Mouse (Mus musculus): Measurements from ENCODE around the gene Uck2. TPM values are rescaled to one million over a fixed set of nuclear protein-coding genes. Genes with fewer than 3 reads are reported as not detected.
A peak's percentile ranks its signal among the peaks of the same experiment; 100 is the strongest.

Uck2 gene
- polyA plus RNA-seq, 1 experiment = 107 TPM

GRCm38 (mm10) chr1:167240361-167240760 is 44.8 kb downstream of the Uck2 start:
- 83% methylated on average over 5 of the region's 5 CpGs for WGBS
- TF ChIP-seq POLR2A (IDR thresholded peaks at IDR 0.05; ENCODE audit: control insufficient read depth, extremely low read depth, insufficient read depth, low read length, poor library complexity) (no peak), CTCF (IDR thresholded peaks at IDR 0.05; ENCODE audit: borderline replicate concordance, control insufficient read depth, extremely low read depth, insufficient read depth, low read length, poor library complexity) (no peak)
- Histone ChIP-seq H3K27me3 (ENCODE audit: control insufficient read depth, insufficient read depth, low read length) (no peaks in the 10 kb centered on the region), H3K36me3 (ENCODE audit: control insufficient read depth, insufficient read depth, low read length) (peaks cover 10% of the 10 kb centered on the region), H3K27ac (ENCODE audit: control insufficient read depth, insufficient read depth, low read length) (no peak overlapping the region), H3K4me1 (replicated peaks; ENCODE audit: control insufficient read depth, insufficient read depth, low read length) (peaks cover 59% of the 10 kb centered on the region), H3K4me3 (ENCODE audit: control insufficient read depth, insufficient read depth, low read length) (no peak overlapping the region)
- DNase-seq = no peak

- TF ChIP-seq CTCF (IDR thresholded peaks at IDR 0.05; ENCODE audit: borderline replicate concordance, control insufficient read depth, extremely low read depth, insufficient read depth, low read length, poor library complexity) (no peak), POLR2A (IDR thresholded peaks at IDR 0.05; ENCODE audit: control insufficient read depth, extremely low read depth, insufficient read depth, low read length, poor library complexity) (no peak)
- H3K4me3 ChIP-seq (ENCODE audit: control insufficient read depth, insufficient read depth, low read length) = no peak overlapping the region
Measured at GRCm38 (mm10) chr1:167239916-167240315, 45.2 kb downstream of the Uck2 start.

GRCm38 (mm10) chr1:167237798-167238197 is 47.3 kb downstream of the Uck2 start:
- no peak for DNase-seq
- no peak for TF ChIP-seq CTCF (IDR thresholded peaks at IDR 0.05; ENCODE audit: borderline replicate concordance, control insufficient read depth, extremely low read depth, insufficient read depth, low read length, poor library complexity)
- no peak for TF ChIP-seq POLR2A (IDR thresholded peaks at IDR 0.05; ENCODE audit: control insufficient read depth, extremely low read depth, insufficient read depth, low read length, poor library complexity)
- Histone ChIP-seq H3K36me3 (ENCODE audit: control insufficient read depth, insufficient read depth, low read length) (peaks cover 19% of the 10 kb centered on the region), H3K27ac (ENCODE audit: control insufficient read depth, insufficient read depth, low read length) (no peak overlapping the region), H3K27me3 (ENCODE audit: control insufficient read depth, insufficient read depth, low read length) (no peaks in the 10 kb centered on the region), H3K4me3 (ENCODE audit: control insufficient read depth, insufficient read depth, low read length) (no peak overlapping the region), H3K4me1 (replicated peaks; ENCODE audit: control insufficient read depth, insufficient read depth, low read length) (peaks cover 34% of the 10 kb centered on the region)
- 95% methylated on average over 11 of the region's 11 CpGs for WGBS

More at GRCm38 (mm10) chr1:167239916-167240315, 45.2 kb downstream of the Uck2 start:
- WGBS = 69% methylated on average over 12 of the region's 12 CpGs
- Histone ChIP-seq H3K4me1 (replicated peaks; ENCODE audit: control insufficient read depth, insufficient read depth, low read length) (peaks cover 54% of the 10 kb centered on the region), H3K27ac (ENCODE audit: control insufficient read depth, insufficient read depth, low read length) (0 out of 2 replicates have a peak overlapping the region, but pooled peaks have one; percentile 5), H3K36me3 (ENCODE audit: control insufficient read depth, insufficient read depth, low read length) (peaks cover 13% of the 10 kb centered on the region), H3K27me3 (ENCODE audit: control insufficient read depth, insufficient read depth, low read length) (no peaks in the 10 kb centered on the region)
- DNase-seq = no peak

GRCm38 (mm10) chr1:167236790-167237189 is 48.3 kb downstream of the Uck2 start:
- DNase-seq = no peak
- Histone ChIP-seq H3K27ac (ENCODE audit: control insufficient read depth, insufficient read depth, low read length) (no peak overlapping the region), H3K27me3 (ENCODE audit: control insufficient read depth, insufficient read depth, low read length) (no peaks in the 10 kb centered on the region), H3K4me1 (replicated peaks; ENCODE audit: control insufficient read depth, insufficient read depth, low read length) (peaks cover 27% of the 10 kb centered on the region), H3K36me3 (ENCODE audit: control insufficient read depth, insufficient read depth, low read length) (peaks cover 19% of the 10 kb centered on the region), H3K4me3 (ENCODE audit: control insufficient read depth, insufficient read depth, low read length) (no peak overlapping the region)
- TF ChIP-seq POLR2A (IDR thresholded peaks at IDR 0.05; ENCODE audit: control insufficient read depth, extremely low read depth, insufficient read depth, low read length, poor library complexity) (no peak), CTCF (IDR thresholded peaks at IDR 0.05; ENCODE audit: borderline replicate concordance, control insufficient read depth, extremely low read depth, insufficient read depth, low read length, poor library complexity) (no peak)
- WGBS = 91% methylated on average over 8 of the region's 8 CpGs

GRCm38 (mm10) chr1:167234344-167234743 is 50.8 kb downstream of the Uck2 start:
- WGBS = 99% methylated on average over 10 of the region's 10 CpGs
- H3K36me3 ChIP-seq (ENCODE audit: control insufficient read depth, insufficient read depth, low read length) = peaks cover 19% of the 10 kb centered on the region

GRCm38 (mm10) chr1:167232918-167233317 is 52.2 kb downstream of the Uck2 start:
- WGBS = 94% methylated on average over 7 of the region's 7 CpGs
- Histone ChIP-seq H3K4me3 (ENCODE audit: control insufficient read depth, insufficient read depth, low read length) (no peak overlapping the region), H3K4me1 (replicated peaks; ENCODE audit: control insufficient read depth, insufficient read depth, low read length) (peaks cover 9% of the 10 kb centered on the region), H3K27me3 (ENCODE audit: control insufficient read depth, insufficient read depth, low read length) (no peaks in the 10 kb centered on the region), H3K27ac (ENCODE audit: control insufficient read depth, insufficient read depth, low read length) (no peak overlapping the region), H3K36me3 (ENCODE audit: control insufficient read depth, insufficient read depth, low read length) (peaks cover 31% of the 10 kb centered on the region)
- no peak for TF ChIP-seq POLR2A (IDR thresholded peaks at IDR 0.05; ENCODE audit: control insufficient read depth, extremely low read depth, insufficient read depth, low read length, poor library complexity)
- no peak for TF ChIP-seq CTCF (IDR thresholded peaks at IDR 0.05; ENCODE audit: borderline replicate concordance, control insufficient read depth, extremely low read depth, insufficient read depth, low read length, poor library complexity)
- no peak for DNase-seq

More at GRCm38 (mm10) chr1:167234344-167234743, 50.8 kb downstream of the Uck2 start:
- no peak for TF ChIP-seq CTCF (IDR thresholded peaks at IDR 0.05; ENCODE audit: borderline replicate concordance, control insufficient read depth, extremely low read depth, insufficient read depth, low read length, poor library complexity)
- no peak for TF ChIP-seq POLR2A (IDR thresholded peaks at IDR 0.05; ENCODE audit: control insufficient read depth, extremely low read depth, insufficient read depth, low read length, poor library complexity)
- Histone ChIP-seq H3K4me3 (ENCODE audit: control insufficient read depth, insufficient read depth, low read length) (no peak overlapping the region), H3K27ac (ENCODE audit: control insufficient read depth, insufficient read depth, low read length) (no peak overlapping the region), H3K4me1 (replicated peaks; ENCODE audit: control insufficient read depth, insufficient read depth, low read length) (peaks cover 9% of the 10 kb centered on the region), H3K27me3 (ENCODE audit: control insufficient read depth, insufficient read depth, low read length) (no peaks in the 10 kb centered on the region)
- no peak for DNase-seq
